Mouse (Mus musculus) MEL (cell line): ENCODE measurements around the gene Ppp1r2. TPM values are rescaled to one million over a fixed set of nuclear protein-coding genes. Genes with fewer than 3 reads are reported as not detected.

Source experiments
- DNase-seq: peaks from one replicate; pipeline ENCODE4 v3.0.0; 2011; ENCODE audit warnings: low read depth, low spot score
- H3K27ac ChIP-seq: 2 replicates; pipeline ENCODE4 v1.5.1; 2012; ENCODE audit warnings: low read depth, mild to moderate bottlenecking, control low read depth, low read length, moderate library complexity; ENCODE audit not compliant: control insufficient read depth
- H3K27me3 ChIP-seq, 2 experiments: fragments of 150-350 bp in 1 of 2; sonication (generic) in 1 of 2; 2 replicates each; pipeline ENCODE4 v1.6.1; 2012; ENCODE audit warnings: low read length in 2 of 2, mild to moderate bottlenecking in 2 of 2, improper control_type of control experiment in 1 of 2, moderate library complexity in 1 of 2; ENCODE audit not compliant: insufficient read depth in 2 of 2, control insufficient read depth in 1 of 2
- H3K36me3 ChIP-seq, 2 experiments: 2 replicates each; pipeline ENCODE4 v1.6.1; 2012 to 2014; ENCODE audit warnings: low read length in 2 of 2, improper control_type of control experiment in 1 of 2, inconsistent platforms in 1 of 2, mild to moderate bottlenecking in 1 of 2; ENCODE audit not compliant: insufficient read depth in 2 of 2, control insufficient read depth in 1 of 2
- H3K4me1 ChIP-seq, 2 experiments: fragments of 150-350 bp in 1 of 2; sonication (generic) in 1 of 2; 2 replicates each; pipeline ENCODE4 v1.6.1; 2012; ENCODE audit warnings: low read length in 2 of 2, improper control_type of control experiment in 1 of 2, mild to moderate bottlenecking in 1 of 2; ENCODE audit not compliant: insufficient read depth in 2 of 2, control insufficient read depth in 1 of 2
- H3K4me3 ChIP-seq, 2 experiments: fragments of 150-350 bp in 1 of 2; sonication (generic) in 1 of 2; 2 replicates each; pipeline ENCODE4 v1.5.1; 2012; ENCODE audit warnings: low read depth in 2 of 2, low read length in 2 of 2, mild to moderate bottlenecking in 2 of 2, moderate library complexity in 2 of 2, control low read depth in 1 of 2, improper control_type of control experiment in 1 of 2; ENCODE audit not compliant: control insufficient read depth in 1 of 2, insufficient read depth in 1 of 2
- H3K79me2 ChIP-seq: 2 replicates; pipeline ENCODE4 v1.6.1; 2012; ENCODE audit warnings: mild to moderate bottlenecking, low read length, moderate library complexity; ENCODE audit not compliant: control insufficient read depth, poor library complexity, insufficient read depth
- H3K9ac ChIP-seq: 2 replicates; pipeline ENCODE4 v1.6.1; 2012; ENCODE audit warnings: low read depth, mild to moderate bottlenecking, control low read depth, low read length, moderate library complexity; ENCODE audit not compliant: control insufficient read depth, poor library complexity, severe bottlenecking
- H3K9me3 ChIP-seq: fragments of 150-350 bp; sonication (generic); replicated peaks from 2 replicates; pipeline ENCODE4 v1.6.1; 2012; ENCODE audit warnings: mild to moderate bottlenecking, low read length, improper control_type of control experiment, moderate library complexity; ENCODE audit not compliant: insufficient read depth
- CHD2 ChIP-seq: IDR thresholded peaks from 2 replicates; pipeline ENCODE4 v1.6.1; 2011; ENCODE audit warnings: low read length, improper control_type of control experiment
- ETS1 ChIP-seq: IDR thresholded peaks from 2 replicates; pipeline ENCODE4 v1.6.1; 2012; ENCODE audit warnings: low read depth, mild to moderate bottlenecking, inconsistent platforms, low read length, improper control_type of control experiment, moderate library complexity
- HCFC1 ChIP-seq: IDR thresholded peaks from 2 replicates; pipeline ENCODE4 v1.6.1; 2012; ENCODE audit warnings: low read depth, mild to moderate bottlenecking, inconsistent platforms, low read length, improper control_type of control experiment, moderate library complexity
- JUND ChIP-seq: IDR thresholded peaks from 2 replicates; pipeline ENCODE4 v1.6.1; 2011; ENCODE audit warnings: low read depth, mild to moderate bottlenecking, improper control_type of control experiment, low read length
- MAFK ChIP-seq: IDR thresholded peaks from 2 replicates; pipeline ENCODE4 v1.6.1; 2011; ENCODE audit warnings: low read depth, mild to moderate bottlenecking, low read length, improper control_type of control experiment, borderline replicate concordance
- MAZ ChIP-seq: IDR thresholded peaks from 2 replicates; pipeline ENCODE4 v1.6.1; 2012; ENCODE audit warnings: low read depth, mild to moderate bottlenecking, inconsistent platforms, low read length, improper control_type of control experiment
- MEF2A ChIP-seq: IDR thresholded peaks from 2 replicates; pipeline ENCODE4 v1.6.1; 2014; ENCODE audit warnings: low read depth, mild to moderate bottlenecking, inconsistent platforms, low read length, improper control_type of control experiment; ENCODE audit not compliant: poor library complexity, insufficient replicate concordance, severe bottlenecking; ENCODE audit errors: extremely low read depth
- MXI1 ChIP-seq: IDR thresholded peaks from 2 replicates; pipeline ENCODE4 v1.6.1; 2011; ENCODE audit warnings: mild to moderate bottlenecking, low read depth, low read length, improper control_type of control experiment
- NELFE ChIP-seq: IDR thresholded peaks from 2 replicates; pipeline ENCODE4 v1.6.1; 2011; ENCODE audit warnings: low read depth, low read length, improper control_type of control experiment
- NRF1 ChIP-seq: IDR thresholded peaks from 2 replicates; pipeline ENCODE4 v1.6.1; 2014; ENCODE audit warnings: low read depth, mild to moderate bottlenecking, inconsistent platforms, low read length, improper control_type of control experiment, moderate library complexity; ENCODE audit not compliant: poor library complexity, insufficient read depth, severe bottlenecking
- POLR2AphosphoS5 ChIP-seq: IDR thresholded peaks from 2 replicates; pipeline ENCODE4 v1.6.1; 2012; ENCODE audit warnings: low read depth, borderline replicate concordance, mild to moderate bottlenecking, inconsistent platforms, low read length, moderate library complexity, mixed read lengths
- SMC3 ChIP-seq: IDR thresholded peaks from 2 replicates; pipeline ENCODE4 v1.6.1; 2011; ENCODE audit warnings: low read depth, low read length, improper control_type of control experiment
- TCF12 ChIP-seq: IDR thresholded peaks from 2 replicates; pipeline ENCODE4 v1.6.1; 2014; ENCODE audit warnings: low read depth, mild to moderate bottlenecking, inconsistent platforms, low read length, improper control_type of control experiment, moderate library complexity
- UBTF ChIP-seq: IDR thresholded peaks from 2 replicates; pipeline ENCODE4 v1.6.1; 2012; ENCODE audit warnings: low read depth, mild to moderate bottlenecking, inconsistent platforms, low read length, improper control_type of control experiment, moderate library complexity, borderline replicate concordance; ENCODE audit not compliant: insufficient read depth
- ZC3H11A ChIP-seq: IDR thresholded peaks from 2 replicates; pipeline ENCODE4 v1.6.1; 2012; ENCODE audit warnings: low read depth, mild to moderate bottlenecking, inconsistent platforms, low read length, improper control_type of control experiment
- ZKSCAN1 ChIP-seq: IDR thresholded peaks from 2 replicates; pipeline ENCODE4 v1.6.1; 2012; ENCODE audit warnings: low read depth, mild to moderate bottlenecking, inconsistent platforms, low read length, improper control_type of control experiment, moderate library complexity
- ZMIZ1 ChIP-seq: IDR thresholded peaks from 2 replicates; pipeline ENCODE4 v1.6.1; 2012; ENCODE audit warnings: low read depth, mild to moderate bottlenecking, inconsistent platforms, low read length, improper control_type of control experiment, moderate library complexity
- polyA plus RNA-seq, 2 experiments: library from polyadenylated mRNA; stranded (reverse) in 1 of 2; unstranded in 1 of 2; fragments of >175 nt in 1 of 2; fragments of >200 nt in 1 of 2; gene quantifications; 2 replicates each; pipeline versions ENCODE4 v1.2.1 to v1.2.4; 2012; ENCODE audit warnings: low replicate concordance in 2 of 2, low read depth in 1 of 2; ENCODE audit not compliant: insufficient read length in 2 of 2, insufficient read depth in 1 of 2, missing spikeins in 1 of 2
- total RNA-seq: library from RNA; depleted of rRNA; stranded (reverse); fragments of 300-350 nt; gene quantifications from 2 replicates; pipeline ENCODE4 v1.2.3, GENCODE M21; 2012

Gene Ppp1r2
- total and polyA plus RNA-seq, 3 experiments = 31.2 to 36.2 TPM; not detected in 1

- Histone ChIP-seq H3K27ac (no peak overlapping the region), H3K9ac (no peak overlapping the region), H3K27me3 (peaks cover 0 to 3% of the 10 kb centered on the region in 2 experiments; a peak in 3 of 4 replicates), H3K79me2 (no peaks in the 10 kb centered on the region), H3K9me3 (no peaks in the 10 kb centered on the region), H3K4me3 (no peak overlapping the region), H3K4me1 (peaks cover 0 to 2% of the 10 kb centered on the region in 2 experiments; a peak in 1 of 4 replicates), H3K36me3 (no peaks in the 10 kb centered on the region)
- DNase-seq = no peak
- TF ChIP-seq ZKSCAN1 (no peak), HCFC1 (no peak), ETS1 (no peak), UBTF (no peak), SMC3 (no peak), MAFK (no peak), JUND (no peak), MAZ (no peak), TCF12 (no peak), MXI1 (no peak), MEF2A (no peak)
These were observed 6.9 kb upstream of the Ppp1r2 start for GRCm38 (mm10) chr16:31281981-31282380.

GRCm38 (mm10) chr16:31280176-31280575 lies 5.1 kb upstream of the Ppp1r2 start:
- H3K4me1 ChIP-seq = peaks cover 2 to 4% of the 10 kb centered on the region in 2 experiments; a peak in 3 of 4 replicates
- H3K79me2 ChIP-seq = no peaks in the 10 kb centered on the region
- H3K36me3 ChIP-seq = peaks cover 0 to 7% of the 10 kb centered on the region in 2 experiments; a peak in 2 of 4 replicates
- H3K27me3 ChIP-seq = peaks cover 0 to 3% of the 10 kb centered on the region in 2 experiments; a peak in 3 of 4 replicates
- no peak for DNase-seq
- no peak for TF ChIP-seq ZC3H11A
- no peak for TF ChIP-seq ZMIZ1
- TF ChIP-seq MXI1 = no peak
- no peak for TF ChIP-seq NRF1
- TF ChIP-seq POLR2AphosphoS5 = no peak
- no peak for TF ChIP-seq NELFE
- no peak for TF ChIP-seq CHD2
- no peak overlapping the region for H3K9ac ChIP-seq
- no peak overlapping the region for H3K27ac ChIP-seq
- H3K4me3 ChIP-seq = no peak overlapping the region
- H3K9me3 ChIP-seq = no peaks in the 10 kb centered on the region
